Mouse (Mus musculus): ENCODE measurements around the gene Olfr24. TPM values are rescaled to one million over a fixed set of nuclear protein-coding genes. Genes with fewer than 3 reads are reported as not detected.

Olfr24 gene
- polyA plus RNA-seq, 1 experiment from 2014 or later, result not detected

Other genes starting within 250 kb of the Olfr24 start
- not detected in 2 replicates for gene Muc16, start 89.5 kb downstream of the Olfr24 start, polyA plus RNA-seq (2016; fragmentation: Nextera tagmentation; extraction: Ambion mirVana)
- not detected in 2 replicates for gene Olfr828, start 55.5 kb upstream of the Olfr24 start, polyA plus RNA-seq (2016; fragmentation: Nextera tagmentation; extraction: Ambion mirVana)
- gene Olfr829, start 90.9 kb upstream of the Olfr24 start, polyA plus RNA-seq (2016; fragmentation: Nextera tagmentation; extraction: Ambion mirVana), result not detected in 2 replicates
- gene Olfr830, start 110.7 kb upstream of the Olfr24 start, polyA plus RNA-seq (2016; fragmentation: Nextera tagmentation; extraction: Ambion mirVana), result not detected in 2 replicates
- gene Olfr832, start 173.1 kb upstream of the Olfr24 start, polyA plus RNA-seq (2016; fragmentation: Nextera tagmentation; extraction: Ambion mirVana), result not detected in 2 replicates
- gene Olfr834, start 224.0 kb upstream of the Olfr24 start, polyA plus RNA-seq (2016; fragmentation: Nextera tagmentation; extraction: Ambion mirVana), result not detected in 2 replicates